In genomic region chr7:133123999-133124700, GRCm38 (mm10) we compare ENCODE assay signal across 8 mouse cellular contexts. TPM values are rescaled to one million over a fixed set of nuclear protein-coding genes. Genes with fewer than 3 reads are reported as not detected.
DNase-seq lines count a peak whose midpoint lies in the region; ATAC-seq and TF ChIP-seq lines count a peak whose summit lies in the region.

Ctbp2 (minus strand) TSS chr7:133124354.

- WGBS in hindbrain, embryonic 14.5 days = under 1% methylated on average over 54 of the region's 59 CpGs

- no peaks in the 10 kb centered on the region for H3K36me3 ChIP-seq in hindbrain, embryonic 14.5 days (replicated peaks; ENCODE audit: control insufficient read depth, insufficient read depth)

- H3K27me3 ChIP-seq in hindbrain, embryonic 14.5 days (ENCODE audit: control insufficient read depth, insufficient read depth, low read length) = peaks cover 11% of the 10 kb centered on the region; the same call in 1 of the 2 replicates

- peak within 1 kb of the TSS; percentile 100 for H3K4me2 ChIP-seq in hindbrain, embryonic 14.5 days (replicated peaks)

- ATAC-seq in hindbrain, embryonic 14.5 days (ENCODE audit: low FRiP score) = peak; percentile 58

- peak within 1 kb of the TSS; percentile 93 for H3K27ac ChIP-seq in gastrocnemius, adult 2 months
- H3K27ac ChIP-seq in hindbrain, embryonic 14.5 days = peak within 1 kb of the TSS; percentile 97

- peaks cover 21% of the 10 kb centered on the region for H3K4me1 ChIP-seq in hindbrain, embryonic 14.5 days (replicated peaks; ENCODE audit: control insufficient read depth, insufficient read depth, low read length)

- peak; percentile 92 for DNase-seq in ZHBTc4 (ENCODE audit: low read depth, low spot score)
- DNase-seq in cerebellum, postnatal 36 days = peak; percentile 76 to 82
- DNase-seq in gastrocnemius, adult 2 months = peak; percentile 93
- DNase-seq in hindbrain, embryonic 14.5 days (ENCODE audit: low spot score) = peak; percentile 55
- peak; percentile 26 for DNase-seq in left cerebral cortex, adult 11 months (ENCODE audit: low spot score)
- DNase-seq in lung, postnatal 25 days (ENCODE audit: low spot score) = peak; percentile 85
- peak; percentile 85 for DNase-seq in ovary, postnatal 36 days (ENCODE audit: low spot score)
- DNase-seq in urinary bladder, adult 2 months (ENCODE audit: low spot score) = peak; percentile 83

- H3K4me3 ChIP-seq in gastrocnemius, adult 2 months = peak within 1 kb of the TSS; percentile 74
- H3K4me3 ChIP-seq in hindbrain, embryonic 14.5 days (replicated peaks; ENCODE audit: low read length) = peak within 1 kb of the TSS; percentile 94

- H3K9me3 ChIP-seq in hindbrain, embryonic 14.5 days (ENCODE audit: control insufficient read depth, low read length) = no peaks in the 10 kb centered on the region

- intact Hi-C loops in gastrocnemius, adult 2 months (cut with DNase I) = loop anchor here (2.0 to 5.0 kb wide), 2 partner anchors 65 to 513 kb away; partner anchors contain the start of gene Edrf1

- H3K9ac ChIP-seq in hindbrain, embryonic 14.5 days = peak within 1 kb of the TSS; percentile 97

- peak; percentile 68 for TF ChIP-seq CTCF in gastrocnemius, adult 2 months (IDR thresholded peaks at IDR 0.05)

RNA-seq across cellular contexts. Expression of gene Ctbp2, which starts in this region (rescaled TPM):
- 10 to 100 TPM; 18.7 to 23.0 TPM for total RNA-seq in gastrocnemius, adult 2 months (2021)
- 68.7 and 72.6 TPM in 2 replicates for polyA plus RNA-seq in hindbrain, embryonic 14.5 days (2014; fragmentation: Nextera tagmentation; extraction: Ambion mirVana)
- polyA plus RNA-seq in urinary bladder, adult 2 months (2012; rRNA removed) = 83.1 and 99.4 TPM in 2 replicates

Comparison
In these comparisons a context has a peak if more than half of its experiments do, and no peak if none do; other contexts are left out.
1. Peak in every context shown above with its lines: DNase-seq, ATAC-seq, H3K4me3 ChIP-seq and H3K27ac ChIP-seq.
2. DNase-seq: peak in every context shown above with its lines; median percentile 93 in gastrocnemius, adult 2 months; 92 in ZHBTc4; 85 in lung, postnatal 25 days; 85 in ovary, postnatal 36 days; 83 in urinary bladder, adult 2 months; 79 in cerebellum, postnatal 36 days; 55 in hindbrain, embryonic 14.5 days; 26 in left cerebral cortex, adult 11 months.